Mouse (Mus musculus) myocyte (in vitro differentiated cells): ENCODE measurements around the gene Smarce1. TPM values are rescaled to one million over a fixed set of nuclear protein-coding genes. Genes with fewer than 3 reads are reported as not detected.
"Not testable (repeated sequence)": the region's sequence is repeated elsewhere in the genome, so short reads cannot be mapped to it uniquely, and the experiment has no call there.

Experiments used
- H3K27me3 ChIP-seq: one replicate; pipeline ENCODE4 v1.6.1; 2011; ENCODE audit not compliant: control insufficient read depth, insufficient read depth, insufficient read length
- H3K36me3 ChIP-seq: one replicate; pipeline ENCODE4 v1.6.1; 2011; ENCODE audit not compliant: control insufficient read depth, insufficient read depth
- H3K4me2 ChIP-seq: one replicate; pipeline ENCODE4 v1.6.1; 2011; ENCODE audit warnings: low read depth, control low read depth
- H3K4me3 ChIP-seq: one replicate; pipeline ENCODE4 v1.5.1; 2011; ENCODE audit warnings: mild to moderate bottlenecking, control low read depth, moderate library complexity
- H3K79me2 ChIP-seq: one replicate; pipeline ENCODE4 v1.6.1; 2011; ENCODE audit not compliant: control insufficient read depth, insufficient read depth
- H3ac ChIP-seq: one replicate; pipeline ENCODE4 v1.6.1; 2011; ENCODE audit not compliant: control insufficient read depth, insufficient read length
- CEBPB ChIP-seq: IDR thresholded peaks from 2 replicates; pipeline ENCODE4 v1.6.1; 2011; ENCODE audit warnings: mild to moderate bottlenecking, moderate library complexity; ENCODE audit not compliant: poor library complexity, insufficient read depth, severe bottlenecking
- E2F4 ChIP-seq: IDR thresholded peaks from one replicate; pipeline ENCODE4 v1.6.1; 2011; ENCODE audit warnings: mild to moderate bottlenecking, control low read depth, moderate library complexity; ENCODE audit not compliant: insufficient read depth
- MAX ChIP-seq: IDR thresholded peaks from one replicate; pipeline ENCODE4 v1.6.1; 2011; ENCODE audit warnings: low read depth, mild to moderate bottlenecking, control low read depth
- MYOD1 ChIP-seq, 3 experiments: IDR thresholded peaks; one replicate each; pipeline ENCODE4 v1.6.1; 2011; ENCODE audit warnings: control low read depth in 2 of 3, low read depth in 2 of 3, mild to moderate bottlenecking in 2 of 3, moderate library complexity in 1 of 3; ENCODE audit not compliant: insufficient read length in 2 of 3, control insufficient read depth in 1 of 3
- MYOG ChIP-seq, 3 experiments: IDR thresholded peaks; one replicate each; pipeline ENCODE4 v1.6.1; 2011; ENCODE audit warnings: control low read depth in 2 of 3, low read depth in 2 of 3, mild to moderate bottlenecking in 2 of 3; ENCODE audit not compliant: insufficient read length in 2 of 3, control insufficient read depth in 1 of 3, insufficient read depth in 1 of 3
- POLR2A ChIP-seq: IDR thresholded peaks from one replicate; pipeline ENCODE4 v1.6.1; 2011; ENCODE audit warnings: low read depth, mild to moderate bottlenecking, control low read depth, moderate library complexity; ENCODE audit not compliant: insufficient read length
- POLR2AphosphoS2 ChIP-seq: IDR thresholded peaks from one replicate; pipeline ENCODE4 v1.6.1; 2011; ENCODE audit warnings: low read depth, control low read depth; ENCODE audit not compliant: insufficient read length
- REST ChIP-seq: IDR thresholded peaks from one replicate; pipeline ENCODE4 v1.6.1; 2011; ENCODE audit warnings: mild to moderate bottlenecking, control low read depth, moderate library complexity; ENCODE audit not compliant: insufficient read depth, insufficient read length
- SRF ChIP-seq: IDR thresholded peaks from one replicate; pipeline ENCODE4 v1.6.1; 2011; ENCODE audit warnings: low read depth; ENCODE audit not compliant: control insufficient read depth, insufficient read length
- TCF12 ChIP-seq: IDR thresholded peaks from one replicate; pipeline ENCODE4 v1.6.1; 2011; ENCODE audit warnings: mild to moderate bottlenecking, control low read depth; ENCODE audit not compliant: poor library complexity, insufficient read depth, severe bottlenecking
- TCF3 ChIP-seq: IDR thresholded peaks from one replicate; pipeline ENCODE4 v1.6.1; 2011; ENCODE audit warnings: low read depth, control low read depth; ENCODE audit not compliant: insufficient read length
- USF1 ChIP-seq: IDR thresholded peaks from one replicate; pipeline ENCODE4 v1.6.1; 2011; ENCODE audit warnings: low read depth, mild to moderate bottlenecking, control low read depth, moderate library complexity
- polyA plus RNA-seq: library from polyadenylated mRNA; unstranded; fragments of >200 nt; fragmentation: generic; extraction: Trizol; gene quantifications from one replicate; pipeline ENCODE4 v1.2.1, GENCODE M21; 2012; ENCODE audit warnings: missing spikeins

Smarce1 gene
- polyA plus RNA-seq, 1 experiment = 90.3 TPM

- no peak for TF ChIP-seq USF1
- no peak for TF ChIP-seq MYOG (IDR thresholded peaks at IDR 0.05; ENCODE audit: control insufficient read depth in 1 of 3, insufficient read depth in 1 of 3, insufficient read length in 2 of 3, low read depth in 2 of 3)
- TF ChIP-seq TCF12 = no peak
- no peak for TF ChIP-seq POLR2AphosphoS2
- TF ChIP-seq REST = no peak
- TF ChIP-seq CEBPB = no peak
- TF ChIP-seq POLR2A = no peak
- TF ChIP-seq MYOD1 (IDR thresholded peaks at IDR 0.05; ENCODE audit: control insufficient read depth in 1 of 3, insufficient read length in 2 of 3, low read depth in 2 of 3) = no peak
- TF ChIP-seq E2F4 = no peak
- TF ChIP-seq TCF3 = no peak
- no peak for TF ChIP-seq MAX
- TF ChIP-seq SRF = no peak
- no peaks in the 10 kb centered on the region for H3K36me3 ChIP-seq
- H3ac ChIP-seq = no peak overlapping the region
- no peak overlapping the region for H3K4me3 ChIP-seq
- peaks cover 36% of the 10 kb centered on the region for H3K27me3 ChIP-seq
- H3K79me2 ChIP-seq = no peaks in the 10 kb centered on the region
- H3K4me2 ChIP-seq = no peak overlapping the region
Observed at GRCm38 (mm10) chr11:99247916-99248315, 17.1 kb upstream of the Smarce1 start.

- H3K27me3 ChIP-seq = peaks cover 38% of the 10 kb centered on the region
- not testable (repeated sequence) for H3ac ChIP-seq, H3K36me3 ChIP-seq, H3K4me3 ChIP-seq, H3K79me2 ChIP-seq, H3K4me2 ChIP-seq
Observed at GRCm38 (mm10) chr11:99244519-99244918, 13.7 kb upstream of the Smarce1 start.

GRCm38 (mm10) chr11:99243820-99244374 lies 13.1 kb upstream of the Smarce1 start, which contains the start of gene Krt222:
Gene Krt222, minus strand, starts transcription at chr11:99244085.
- no peak for TF ChIP-seq POLR2A
- TF ChIP-seq SRF = no peak
- no peak for TF ChIP-seq USF1
- TF ChIP-seq MYOG (IDR thresholded peaks at IDR 0.05; ENCODE audit: control insufficient read depth in 1 of 3, insufficient read depth in 1 of 3, insufficient read length in 2 of 3, low read depth in 2 of 3) = no peak
- no peak for TF ChIP-seq POLR2AphosphoS2
- TF ChIP-seq CEBPB = no peak
- TF ChIP-seq REST = no peak
- no peak for TF ChIP-seq TCF12
- no peak for TF ChIP-seq TCF3
- no peak for TF ChIP-seq MAX
- TF ChIP-seq E2F4 = no peak
- no peak for TF ChIP-seq MYOD1 (IDR thresholded peaks at IDR 0.05; ENCODE audit: control insufficient read depth in 1 of 3, insufficient read length in 2 of 3, low read depth in 2 of 3)
- H3K36me3 ChIP-seq = no peaks in the 10 kb centered on the region
- no peak within 1 kb of the TSS for H3K4me2 ChIP-seq
- peaks cover 44% of the 10 kb centered on the region for H3K27me3 ChIP-seq
- H3ac ChIP-seq = no peak within 1 kb of the TSS
- no peaks in the 10 kb centered on the region for H3K79me2 ChIP-seq
- no peak within 1 kb of the TSS for H3K4me3 ChIP-seq

GRCm38 (mm10) chr11:99243200-99243819 lies 12.5 kb upstream of the Smarce1 start:
- Histone ChIP-seq H3K36me3 (no peaks in the 10 kb centered on the region), H3K4me3 (no peak overlapping the region)
- TF ChIP-seq CEBPB (no peak), MYOD1 (IDR thresholded peaks at IDR 0.05; ENCODE audit: control insufficient read depth in 1 of 3, insufficient read length in 2 of 3, low read depth in 2 of 3) (no peak), REST (no peak), USF1 (no peak), TCF12 (no peak), POLR2AphosphoS2 (no peak), MYOG (IDR thresholded peaks at IDR 0.05; ENCODE audit: control insufficient read depth in 1 of 3, insufficient read depth in 1 of 3, insufficient read length in 2 of 3, low read depth in 2 of 3) (no peak), TCF3 (no peak), POLR2A (no peak), MAX (no peak), E2F4 (no peak), SRF (no peak)

GRCm38 (mm10) chr11:99242056-99242455 lies 11.2 kb upstream of the Smarce1 start:
- Histone ChIP-seq H3K36me3 (no peaks in the 10 kb centered on the region), H3K27me3 (peaks cover 49% of the 10 kb centered on the region), H3K4me3 (no peak overlapping the region), H3ac (no peak overlapping the region), H3K4me2 (no peak overlapping the region), H3K79me2 (no peaks in the 10 kb centered on the region)
- TF ChIP-seq E2F4 = no peak
- TF ChIP-seq CEBPB = no peak
- no peak for TF ChIP-seq POLR2A
- TF ChIP-seq MYOD1 (IDR thresholded peaks at IDR 0.05; ENCODE audit: control insufficient read depth in 1 of 3, insufficient read length in 2 of 3, low read depth in 2 of 3) = no peak
- TF ChIP-seq MYOG (IDR thresholded peaks at IDR 0.05; ENCODE audit: control insufficient read depth in 1 of 3, insufficient read depth in 1 of 3, insufficient read length in 2 of 3, low read depth in 2 of 3) = no peak
- no peak for TF ChIP-seq USF1

More at GRCm38 (mm10) chr11:99243200-99243819, 12.5 kb upstream of the Smarce1 start:
- Histone ChIP-seq H3K27me3 (peaks cover 44% of the 10 kb centered on the region), H3ac (no peak overlapping the region), H3K4me2 (no peak overlapping the region), H3K79me2 (no peaks in the 10 kb centered on the region)
